7 mouse cellular contexts compared by ENCODE assay signal in the genomic region with DNA sequence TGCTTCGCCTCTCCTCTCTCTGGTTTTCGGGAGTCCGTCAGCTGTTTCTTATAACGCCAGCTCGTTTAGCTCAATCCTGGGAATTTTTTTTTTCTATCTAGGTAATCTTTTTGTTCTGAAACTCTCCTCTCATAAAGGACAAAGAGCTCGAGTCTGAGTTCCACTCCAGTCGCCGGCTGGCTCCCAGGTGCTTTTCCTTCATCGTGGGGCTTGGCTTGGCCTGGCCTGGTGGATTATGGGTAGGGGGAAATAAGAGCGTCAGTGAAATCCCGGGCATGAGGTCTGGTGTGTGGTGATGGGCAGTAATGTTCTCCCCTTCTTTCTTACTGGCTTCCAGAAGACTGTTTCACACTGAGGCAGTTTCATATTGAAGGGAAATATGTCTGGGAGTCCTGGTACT.
DNase-seq lines count a peak whose midpoint lies in the region; ATAC-seq and TF ChIP-seq lines count a peak whose summit lies in the region.

No protein-coding gene starts in this region.

- no peak for ATAC-seq in lung, embryonic 14.5 days (ENCODE audit: insufficient read depth)
- no peak for ATAC-seq in forebrain, embryonic 15.5 days (replicated peaks)
- ATAC-seq in intestine, embryonic 15.5 days: no peak
- ATAC-seq in erythroid progenitor cell, adult 5-6 weeks (replicated peaks; ENCODE audit: low FRiP score, poor library complexity, severe bottlenecking): no peak

- H3K4me1 ChIP-seq in lung, embryonic 14.5 days (ENCODE audit: insufficient read depth): peaks cover 11% of the 10 kb centered on the region; the same call in 1 of the 2 replicates
- H3K4me1 ChIP-seq in forebrain, embryonic 15.5 days: peaks cover 22% of the 10 kb centered on the region
- H3K4me1 ChIP-seq in intestine, embryonic 15.5 days (replicated peaks): peaks cover 21% of the 10 kb centered on the region
- peaks cover 16% of the 10 kb centered on the region for H3K4me1 ChIP-seq in small intestine, adult 2 months (ENCODE audit: control insufficient read depth, insufficient read depth, insufficient read length, low read length)

- no peaks in the 10 kb centered on the region for H3K36me3 ChIP-seq in lung, embryonic 14.5 days (ENCODE audit: insufficient read depth)
- no peaks in the 10 kb centered on the region for H3K36me3 ChIP-seq in forebrain, embryonic 15.5 days
- no peaks in the 10 kb centered on the region for H3K36me3 ChIP-seq in intestine, embryonic 15.5 days
- H3K36me3 ChIP-seq in small intestine, adult 2 months (ENCODE audit: control insufficient read depth, insufficient read depth, low read length): peaks cover 6% of the 10 kb centered on the region; the same call in 1 of the 2 replicates

- H3K4me2 ChIP-seq in lung, embryonic 14.5 days: peak overlapping the region; percentile 50; the same call in 1 of the 2 replicates
- H3K4me2 ChIP-seq in forebrain, embryonic 15.5 days (replicated peaks): no peak overlapping the region
- peak overlapping the region; percentile 37; the same call in 1 of the 2 replicates for H3K4me2 ChIP-seq in intestine, embryonic 15.5 days (replicated peaks)

- no peak for TF ChIP-seq POLR2A in small intestine, adult 2 months (IDR thresholded peaks at IDR 0.05; ENCODE audit: low read depth, low read length)

- no peak for DNase-seq in lung, embryonic 14.5 days
- DNase-seq in lung, postnatal 36 days: no peak
- no peak for DNase-seq in spleen, adult 12 weeks (ENCODE audit: low spot score)

- 34% methylated on average over 11 of the region's 11 CpGs for WGBS in lung, embryonic 14.5 days
- WGBS in forebrain, embryonic 15.5 days: 21% methylated on average over 11 of the region's 11 CpGs
- 52% methylated on average over 11 of the region's 11 CpGs for WGBS in intestine, embryonic 15.5 days
- 60% methylated on average over 11 of the region's 11 CpGs for WGBS in small intestine, adult 2 months

- no peaks in the 10 kb centered on the region for H3K27me3 ChIP-seq in lung, embryonic 14.5 days (ENCODE audit: insufficient read depth, low read length)
- no peaks in the 10 kb centered on the region for H3K27me3 ChIP-seq in forebrain, embryonic 15.5 days
- no peaks in the 10 kb centered on the region for H3K27me3 ChIP-seq in intestine, embryonic 15.5 days (replicated peaks)
- H3K27me3 ChIP-seq in small intestine, adult 2 months (ENCODE audit: control insufficient read depth, insufficient read depth, low read length): no peaks in the 10 kb centered on the region

- TF ChIP-seq CTCF in lung, embryonic 14.5 days (IDR thresholded peaks at IDR 0.05; ENCODE audit: low read depth): no peak
- TF ChIP-seq CTCF in small intestine, adult 2 months (IDR thresholded peaks at IDR 0.05; ENCODE audit: extremely low read depth, insufficient read length, insufficient replicate concordance, low read depth, low read length): no peak

- no peak overlapping the region for H3K4me3 ChIP-seq in lung, embryonic 14.5 days (ENCODE audit: low read depth, low read length)
- no peak overlapping the region for H3K4me3 ChIP-seq in forebrain, embryonic 15.5 days
- H3K4me3 ChIP-seq in intestine, embryonic 15.5 days (replicated peaks): no peak overlapping the region
- no peak overlapping the region for H3K4me3 ChIP-seq in small intestine, adult 2 months (ENCODE audit: low read depth, low read length)

- H3K9me3 ChIP-seq in lung, embryonic 14.5 days (ENCODE audit: low read depth, low read length): no peaks in the 10 kb centered on the region
- no peaks in the 10 kb centered on the region for H3K9me3 ChIP-seq in forebrain, embryonic 15.5 days
- H3K9me3 ChIP-seq in intestine, embryonic 15.5 days: no peaks in the 10 kb centered on the region

- peak overlapping the region; percentile 24; the same call in 1 of the 2 replicates for H3K9ac ChIP-seq in lung, embryonic 14.5 days
- no peak overlapping the region for H3K9ac ChIP-seq in forebrain, embryonic 15.5 days (replicated peaks)
- no peak overlapping the region; the same call in 1 of the 2 replicates for H3K9ac ChIP-seq in intestine, embryonic 15.5 days

- peak overlapping the region; percentile 97 for H3K27ac ChIP-seq in lung, embryonic 14.5 days (ENCODE audit: low read depth)
- H3K27ac ChIP-seq in forebrain, embryonic 15.5 days (replicated peaks): peak overlapping the region; percentile 87
- peak overlapping the region; percentile 91 for H3K27ac ChIP-seq in intestine, embryonic 15.5 days
- H3K27ac ChIP-seq in small intestine, adult 2 months (ENCODE audit: insufficient read depth, low read depth, low read length): peak overlapping the region; percentile 37; the same call in 1 of the 2 replicates

Comparison
In these comparisons a context has a peak if more than half of its experiments do, and no peak if none do; other contexts are left out.
1. H3K27ac ChIP-seq: peak in every context shown above with its lines; median percentile 97 in lung, embryonic 14.5 days; 91 in intestine, embryonic 15.5 days; 87 in forebrain, embryonic 15.5 days; 37 in small intestine, adult 2 months.